Mouse (Mus musculus): ENCODE results near the gene Fank1.
"Not testable (repeated sequence)": the region's sequence is repeated elsewhere in the genome, so short reads cannot be mapped to it uniquely, and the experiment has no call there.

The Fank1 gene

GRCm38 (mm10) chr7:133828514-133828913, 51.9 kb downstream of the Fank1 start:
- DNase-seq (ENCODE audit: inconsistent ontology term): no peak

DNA sequence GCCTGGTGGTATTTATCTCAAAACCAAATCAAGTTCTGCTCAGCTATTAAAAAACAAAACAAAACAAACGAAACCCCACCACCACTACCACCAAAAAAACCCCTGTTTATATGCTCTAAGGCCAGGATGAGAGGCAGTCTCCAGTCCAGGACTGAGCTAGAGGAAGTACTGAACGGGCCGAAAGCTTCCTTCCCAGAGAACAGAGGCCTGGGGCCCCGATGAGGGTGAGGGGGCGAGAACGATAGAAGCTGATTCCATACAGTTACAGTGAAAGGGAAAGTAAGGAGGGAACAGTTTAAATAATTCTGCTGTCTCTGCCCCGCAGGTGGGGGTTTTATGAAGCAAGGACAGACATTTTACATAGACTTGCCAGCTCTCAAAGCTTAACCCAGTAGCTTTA, 52.9 kb downstream of the Fank1 start:
- no peak for DNase-seq (ENCODE audit: inconsistent ontology term)

GRCm38 (mm10) chr7:133839546-133839945, 62.9 kb downstream of the Fank1 start:
- no peak for DNase-seq (ENCODE audit: inconsistent ontology term)

DNA sequence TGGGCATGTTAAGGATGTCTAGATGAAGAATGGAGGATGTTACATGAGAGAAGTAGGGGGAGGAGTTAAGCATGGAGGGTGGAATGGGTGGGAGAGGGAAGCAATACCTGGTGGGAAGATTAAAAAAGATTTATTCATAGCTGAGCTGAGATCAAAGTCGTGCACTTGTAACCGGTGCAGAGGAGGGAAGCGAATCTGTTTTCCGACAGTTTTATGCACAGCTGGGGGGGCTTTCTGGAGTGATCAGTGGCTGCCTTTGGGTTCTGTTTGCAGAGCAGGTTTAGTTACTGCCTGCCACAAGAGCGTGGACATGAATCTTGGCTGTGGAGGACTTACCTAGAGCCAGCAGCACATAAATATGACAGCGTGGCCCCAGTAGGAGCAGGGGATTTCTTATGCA, 65.4 kb downstream of the Fank1 start:
- no peak for DNase-seq (ENCODE audit: inconsistent ontology term)

- DNase-seq (ENCODE audit: inconsistent ontology term): no peak
Measured at GRCm38 (mm10) chr7:133847175-133847574, 70.5 kb downstream of the Fank1 start.

DNA sequence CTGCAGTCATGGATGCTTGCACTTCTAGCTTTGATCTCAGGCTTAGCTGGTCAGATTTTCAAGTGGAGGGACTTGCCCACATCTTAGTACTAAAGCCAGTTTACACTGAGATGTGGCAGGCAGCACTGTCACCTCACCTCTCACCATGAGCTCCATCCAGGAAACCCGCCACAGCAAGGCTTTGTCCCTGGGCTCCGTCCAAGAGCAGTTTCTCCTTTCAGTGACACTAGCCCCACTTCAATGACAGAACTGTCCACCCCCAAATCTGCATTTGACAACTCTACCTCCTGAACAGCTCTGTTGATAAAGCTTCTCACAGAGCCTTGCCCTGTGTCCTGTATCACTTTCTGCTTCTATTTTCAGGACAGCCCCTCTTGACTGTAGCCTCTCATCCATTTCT, 71.5 kb downstream of the Fank1 start:
- no peak for DNase-seq (ENCODE audit: inconsistent ontology term)

DNA sequence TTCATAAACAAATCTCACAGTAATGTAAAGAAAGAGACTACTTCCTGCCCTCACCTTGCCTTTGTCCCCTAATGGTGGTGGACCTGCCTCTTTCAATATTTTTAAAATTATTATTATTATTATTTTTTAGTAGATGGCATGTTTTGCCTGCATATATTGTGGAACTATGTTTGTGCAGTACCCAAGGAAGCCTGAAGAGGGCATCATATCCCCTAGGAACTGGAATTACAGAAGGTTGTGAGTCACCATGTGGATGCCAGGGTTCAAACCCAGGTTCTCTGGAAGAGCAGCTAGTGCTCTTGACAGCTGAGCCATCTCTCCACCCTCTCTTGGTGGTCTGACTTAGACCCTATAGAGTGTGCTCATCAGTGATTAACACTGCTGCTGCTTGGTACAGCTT, 74.1 kb downstream of the Fank1 start:
- DNase-seq (ENCODE audit: inconsistent ontology term): no peak

DNA sequence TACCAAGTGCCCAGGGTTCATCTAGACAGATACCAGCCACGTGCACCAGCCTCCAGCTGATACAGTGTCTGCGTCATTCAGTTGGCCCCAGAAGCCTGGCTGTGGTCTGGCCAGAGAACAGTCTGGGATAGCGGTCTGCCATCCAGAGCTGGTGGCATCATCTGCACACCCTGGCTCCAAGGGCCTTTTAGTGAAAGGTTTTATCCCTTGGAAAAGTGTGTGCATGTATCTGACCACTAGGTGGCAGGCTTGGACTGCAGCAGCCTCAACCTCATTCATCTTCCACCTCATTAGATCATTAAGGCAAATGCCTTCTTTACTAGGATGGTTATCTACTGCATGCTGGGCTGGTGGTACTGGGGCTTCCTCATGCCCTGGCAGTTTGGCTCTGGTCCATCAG, 79.6 kb downstream of the Fank1 start:
- DNase-seq (ENCODE audit: inconsistent ontology term): peak; percentile 88

- DNase-seq (ENCODE audit: inconsistent ontology term): no peak
Measured at GRCm38 (mm10) chr7:133858506-133858905, 81.8 kb downstream of the Fank1 start.

- DNase-seq (ENCODE audit: inconsistent ontology term): no peak
Measured at GRCm38 (mm10) chr7:133859548-133859947, 82.9 kb downstream of the Fank1 start.

- DNase-seq (ENCODE audit: inconsistent ontology term): no peak
Measured at GRCm38 (mm10) chr7:133862233-133862632, 85.6 kb downstream of the Fank1 start.

DNA sequence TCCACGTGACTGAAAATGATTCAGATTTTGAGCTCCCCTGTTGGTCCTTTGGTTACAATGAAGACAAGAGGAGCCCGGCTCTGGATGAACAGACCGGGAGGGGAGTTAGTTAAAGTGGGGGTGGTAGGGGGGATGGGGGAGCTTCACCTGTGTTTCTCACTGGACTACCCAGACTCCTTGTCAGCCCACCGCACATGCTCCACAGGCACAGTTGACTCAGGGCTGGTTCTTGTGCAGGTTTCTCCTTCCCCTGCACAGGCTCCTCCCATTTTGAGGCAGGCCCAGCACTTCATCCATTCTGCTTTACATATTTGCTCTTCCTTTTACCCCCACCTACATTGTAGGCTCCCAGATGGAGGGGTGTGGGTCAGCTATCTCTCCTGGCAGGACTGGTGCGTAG, 86.1 kb downstream of the Fank1 start:
- no peak for DNase-seq (ENCODE audit: inconsistent ontology term)

- DNase-seq (ENCODE audit: inconsistent ontology term): no peak
Measured at GRCm38 (mm10) chr7:133863151-133863550, 86.5 kb downstream of the Fank1 start.

DNA sequence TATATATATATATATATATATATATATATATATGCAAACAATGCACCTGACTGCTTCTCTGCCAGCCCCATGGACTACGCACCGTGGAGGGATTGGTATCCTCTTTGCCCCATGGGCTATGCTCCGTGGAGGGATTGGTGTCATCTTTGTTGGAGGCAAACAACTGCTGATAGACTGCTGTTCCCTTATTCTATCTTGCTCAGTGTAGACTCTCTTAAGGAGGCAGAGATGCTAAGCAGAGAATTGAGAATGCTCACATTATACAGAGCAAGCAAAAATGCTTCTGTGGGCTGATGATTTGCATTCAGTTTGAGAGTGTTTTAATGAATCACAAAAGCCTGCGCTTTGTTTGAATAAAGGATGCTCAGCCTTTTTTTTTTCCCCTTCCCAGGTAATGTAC, 87.0 kb downstream of the Fank1 start:
- DNase-seq (ENCODE audit: inconsistent ontology term): no peak

GRCm38 (mm10) chr7:133870265-133870664, 93.6 kb downstream of the Fank1 start:
- no peak for DNase-seq (ENCODE audit: inconsistent ontology term)

GRCm38 (mm10) chr7:133872701-133873100, 96.0 kb downstream of the Fank1 start:
- no peak for DNase-seq (ENCODE audit: inconsistent ontology term)

DNA sequence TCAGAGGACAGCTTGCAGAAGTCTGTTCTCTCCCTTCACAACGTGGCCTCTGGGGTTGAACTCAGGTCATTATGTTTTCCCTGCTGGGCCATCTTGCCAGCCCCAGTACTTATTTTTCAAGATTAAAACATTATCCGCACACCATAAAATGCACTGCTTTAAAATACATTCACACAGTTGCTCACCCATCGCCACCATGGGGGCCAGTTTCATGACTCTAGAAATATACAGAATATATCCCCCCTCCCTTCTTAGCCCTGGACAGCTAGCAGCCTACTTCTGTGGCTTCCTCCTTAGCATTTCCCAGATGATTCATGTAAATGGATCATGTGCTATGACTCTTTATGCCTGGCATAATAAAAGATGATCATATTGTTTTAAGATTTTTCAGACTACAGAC, 99.5 kb downstream of the Fank1 start:
- no peak for DNase-seq (ENCODE audit: inconsistent ontology term)

- DNase-seq (ENCODE audit: inconsistent ontology term): no peak
Measured at GRCm38 (mm10) chr7:133876646-133877342, 100.1 kb downstream of the Fank1 start.

DNA sequence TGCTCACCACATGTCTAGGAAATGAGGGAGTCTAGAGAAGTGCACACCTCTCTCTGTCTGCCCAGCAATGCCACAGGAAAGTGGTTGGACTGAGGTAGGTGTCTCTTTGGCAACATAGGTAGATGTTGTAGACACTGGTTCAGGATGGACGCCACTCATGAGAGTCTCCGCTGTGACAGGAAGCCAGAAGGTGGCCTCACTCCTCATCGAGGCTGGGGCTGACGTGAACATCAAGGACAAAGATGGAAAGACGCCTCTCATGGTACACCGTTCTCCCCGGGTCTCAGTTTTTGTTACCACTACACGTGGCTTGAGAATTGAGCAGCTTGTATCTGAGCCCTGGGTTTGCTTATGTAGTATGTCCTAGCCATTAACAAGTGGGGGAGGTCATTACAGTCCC, 103.1 kb downstream of the Fank1 start:
- DNase-seq (ENCODE audit: inconsistent ontology term): no peak

DNA sequence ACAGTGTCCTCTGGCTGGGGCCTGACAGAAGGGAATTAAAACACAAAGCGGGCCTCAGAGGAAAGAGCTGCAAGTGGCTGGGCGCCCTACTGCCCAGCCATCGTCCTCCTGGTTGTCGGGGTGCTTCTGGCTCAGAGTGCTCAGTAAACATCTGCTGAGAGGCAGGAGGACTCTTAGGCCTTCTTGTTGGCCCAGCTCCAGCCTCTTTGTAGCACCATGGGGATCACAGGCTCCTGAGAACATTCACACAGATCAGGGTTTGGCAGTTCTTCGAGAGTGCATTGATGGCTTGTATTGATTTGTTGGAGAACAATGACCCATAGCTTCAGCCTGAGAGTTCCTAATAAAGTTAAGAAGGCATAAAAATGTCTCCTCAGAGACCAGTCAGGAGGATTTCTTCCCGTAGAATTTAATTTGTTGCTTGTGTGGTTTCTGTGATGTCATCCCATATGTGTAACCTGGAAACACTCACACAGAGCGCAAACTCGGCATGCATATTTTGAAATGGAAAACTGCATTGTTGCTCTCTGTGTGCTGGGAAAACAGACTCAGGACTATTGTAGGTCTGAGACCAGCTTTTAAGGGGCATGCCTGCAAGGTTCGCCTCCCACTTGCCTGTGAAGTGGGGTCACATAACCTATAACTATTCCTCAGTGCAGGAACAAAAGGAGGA, 108.2 kb downstream of the Fank1 start:
- not testable (repeated sequence) for DNase-seq (ENCODE audit: inconsistent ontology term)

- DNase-seq (ENCODE audit: inconsistent ontology term): no peak
Measured at GRCm38 (mm10) chr7:133888926-133889920, 112.6 kb downstream of the Fank1 start.

DNA sequence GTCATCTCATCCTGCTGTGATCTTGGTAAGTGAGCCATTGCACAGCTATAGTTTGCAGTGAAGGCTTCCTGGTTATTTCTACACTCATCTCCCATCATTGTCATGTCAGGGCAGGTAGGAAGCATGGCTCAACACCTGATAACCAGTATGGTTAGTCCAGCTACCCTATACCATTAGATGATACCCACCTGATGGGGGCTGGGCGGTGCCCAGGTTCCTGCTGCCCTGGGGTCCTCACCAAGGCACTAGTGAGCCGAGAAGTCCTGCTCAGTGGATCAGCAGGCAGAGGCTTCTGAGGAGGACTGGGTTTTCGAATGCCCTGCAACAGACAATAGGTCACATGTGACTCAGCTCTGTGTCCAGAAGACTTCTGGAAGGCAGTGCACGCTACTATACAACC, 113.3 kb downstream of the Fank1 start:
- DNase-seq (ENCODE audit: inconsistent ontology term): no peak

Measured in Muller cell, postnatal 12 days (primary cell).